Mouse (Mus musculus): Measurements from ENCODE around the gene Slc22a3.

DNA sequence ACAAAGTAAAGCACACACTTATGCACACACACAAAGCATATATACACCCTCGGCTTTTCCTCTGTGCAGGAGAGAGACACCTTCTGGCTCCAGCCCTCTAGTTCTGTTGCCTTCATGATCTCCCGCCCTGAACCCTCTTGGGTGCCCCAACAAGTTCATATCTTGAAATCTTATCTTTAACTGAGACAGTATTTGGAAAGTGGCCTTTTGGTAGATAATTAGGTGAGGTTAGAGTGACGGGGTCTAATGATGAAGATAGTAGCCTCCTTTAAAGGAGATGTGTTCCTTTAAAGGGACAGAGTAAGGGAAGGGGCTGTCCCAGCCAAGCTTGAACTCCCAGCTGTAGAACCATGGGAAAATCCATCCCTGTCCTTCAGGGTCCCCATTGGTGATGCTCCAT is 3.7 kb upstream of the Slc22a3 start:
- TF ChIP-seq USF1 (IDR thresholded peaks at IDR 0.05; ENCODE audit: low read depth, low read length) (no peak), NRF1 (IDR thresholded peaks at IDR 0.05; ENCODE audit: low read depth, low read length) (no peak), BHLHE40 (IDR thresholded peaks at IDR 0.05; ENCODE audit: low read depth, low read length) (no peak), NELFE (IDR thresholded peaks at IDR 0.05; ENCODE audit: low read depth, low read length) (no peak)
